Mouse (Mus musculus): ENCODE data around the gene Ipo5.

GRCm38 (mm10) chr14:120875811-120876388, 35.1 kb upstream of the Ipo5 start:
- no peak for TF ChIP-seq CTCF (IDR thresholded peaks at IDR 0.05; ENCODE audit: extremely low read depth, insufficient read depth, low read length)
- TF ChIP-seq POLR2A (IDR thresholded peaks at IDR 0.05; ENCODE audit: extremely low read depth, insufficient read depth, low read length): no peak
